Mouse (Mus musculus): Measurements from ENCODE around the gene Sdhb.

Gene Sdhb

GRCm38 (mm10) chr4:140960781-140961466 is at the start of gene Sdhb:
Sdhb (plus strand) TSS chr4:140961203.
- DNase-seq (ENCODE audit: low spot score), result peak; percentile 99

- no peak for DNase-seq (ENCODE audit: low spot score)
Observed at GRCm38 (mm10) chr4:140911416-140911815, 49.6 kb upstream of the Sdhb start.

GRCm38 (mm10) chr4:140912271-140912833 is 48.7 kb upstream of the Sdhb start:
- DNase-seq (ENCODE audit: low spot score), result no peak

GRCm38 (mm10) chr4:140913565-140913964 is 47.4 kb upstream of the Sdhb start:
- DNase-seq (ENCODE audit: low spot score), result no peak

DNA sequence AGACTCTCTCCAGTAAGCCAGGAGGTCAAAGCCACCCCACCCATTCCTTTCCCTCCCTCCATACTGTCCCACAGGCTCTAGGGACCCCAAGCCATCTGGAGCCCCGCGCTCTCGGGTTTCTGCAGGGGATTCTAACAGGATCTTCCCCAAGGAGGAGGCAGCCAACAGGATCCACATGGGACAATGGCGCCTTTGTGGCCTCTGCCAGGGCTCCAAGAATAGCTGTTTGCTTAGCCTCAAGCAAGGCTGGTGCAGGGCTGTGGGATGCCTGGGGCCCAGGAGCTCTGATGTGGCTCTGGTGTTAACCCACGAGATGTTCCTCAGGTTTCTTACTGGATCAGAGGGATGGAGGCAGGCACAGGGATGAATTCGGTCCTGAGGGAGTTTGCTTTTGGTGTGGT is 46.3 kb upstream of the Sdhb start:
- no peak for DNase-seq (ENCODE audit: low spot score)

GRCm38 (mm10) chr4:140915235-140915634 is 45.8 kb upstream of the Sdhb start:
- no peak for DNase-seq (ENCODE audit: low spot score)

DNA sequence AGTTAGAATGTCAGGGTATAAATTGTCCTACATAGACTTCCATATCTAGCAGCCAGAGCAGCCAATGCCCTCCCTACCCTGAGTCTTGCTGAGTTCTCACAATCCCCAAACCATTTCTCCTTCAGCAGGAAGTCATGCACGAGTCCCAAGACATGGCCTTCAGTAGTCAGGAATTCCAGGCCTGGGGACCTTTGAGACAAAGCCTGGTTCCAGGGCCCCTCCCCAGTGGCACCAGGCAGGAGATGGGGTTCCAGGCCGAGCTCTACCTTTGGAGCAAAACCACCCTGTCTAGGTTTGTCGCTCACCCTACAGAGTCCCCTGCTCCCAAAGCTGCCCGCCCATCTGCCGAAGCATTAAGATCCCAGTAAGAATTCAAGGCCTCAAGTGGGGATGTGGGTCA is 44.7 kb upstream of the Sdhb start:
- DNase-seq (ENCODE audit: low spot score), result no peak

DNA sequence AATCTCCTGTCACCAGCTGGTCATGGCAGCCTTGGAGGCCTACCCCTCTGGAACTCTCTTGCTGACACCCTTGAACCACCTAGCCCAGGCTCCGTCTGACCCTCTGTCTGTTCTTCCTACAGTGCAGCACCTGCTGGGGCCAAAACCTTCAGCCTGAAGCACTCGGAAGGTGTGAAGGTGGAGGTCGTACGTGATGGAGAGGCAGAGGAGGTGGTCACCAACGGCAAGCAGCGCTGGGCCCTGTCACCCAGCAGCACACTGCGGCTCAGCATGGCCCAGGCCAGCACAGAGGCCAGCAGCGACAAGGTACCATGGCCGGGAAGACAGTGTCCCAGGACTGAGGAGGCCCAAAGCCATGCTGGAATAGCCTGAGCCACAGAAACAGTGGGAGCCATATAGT is 43.6 kb upstream of the Sdhb start:
- DNase-seq (ENCODE audit: low spot score), result no peak

GRCm38 (mm10) chr4:140919974-140920836 is 40.8 kb upstream of the Sdhb start:
- no peak for DNase-seq (ENCODE audit: low spot score)

DNA sequence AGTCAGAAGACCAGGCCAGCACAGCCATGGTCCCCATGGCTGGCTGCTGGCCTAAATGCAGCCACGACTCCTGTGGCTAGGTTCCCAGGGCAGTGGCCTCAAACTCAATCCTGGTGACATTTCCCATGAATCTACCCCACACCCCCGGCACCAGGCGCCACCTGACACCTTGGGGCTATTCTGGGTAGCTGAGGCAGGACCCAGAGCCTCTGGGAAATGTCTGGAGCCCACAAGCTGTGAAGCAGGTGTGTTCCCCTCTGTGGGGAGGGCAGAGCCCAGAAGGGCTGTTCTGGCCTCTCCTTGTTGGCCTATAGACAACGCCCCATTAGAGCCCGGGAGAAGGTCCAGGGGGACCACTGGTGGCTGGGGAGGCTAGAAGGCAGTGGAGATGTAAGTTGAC is 38.5 kb upstream of the Sdhb start:
- DNase-seq (ENCODE audit: low spot score), result no peak

DNA sequence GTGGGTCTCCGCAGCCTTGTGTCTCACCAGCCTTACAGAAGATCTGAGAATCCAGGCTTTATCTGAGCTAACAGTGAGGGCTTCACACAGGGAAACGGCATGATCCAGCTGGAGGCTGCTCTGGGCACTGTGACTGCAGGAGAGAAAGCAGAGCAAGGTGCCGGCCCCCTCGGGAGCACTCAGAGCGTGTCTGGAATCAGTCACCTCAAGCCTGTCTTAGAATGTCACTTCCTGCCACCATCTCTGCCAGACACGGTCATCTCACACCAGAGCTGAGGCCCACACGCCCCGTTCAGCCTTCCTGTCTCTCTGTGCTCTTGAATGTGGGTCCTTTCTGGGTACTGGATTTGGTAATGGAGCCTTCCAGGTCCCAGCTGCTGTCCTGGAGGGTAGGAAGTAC is 35.4 kb upstream of the Sdhb start:
- DNase-seq (ENCODE audit: low spot score), result no peak

DNA sequence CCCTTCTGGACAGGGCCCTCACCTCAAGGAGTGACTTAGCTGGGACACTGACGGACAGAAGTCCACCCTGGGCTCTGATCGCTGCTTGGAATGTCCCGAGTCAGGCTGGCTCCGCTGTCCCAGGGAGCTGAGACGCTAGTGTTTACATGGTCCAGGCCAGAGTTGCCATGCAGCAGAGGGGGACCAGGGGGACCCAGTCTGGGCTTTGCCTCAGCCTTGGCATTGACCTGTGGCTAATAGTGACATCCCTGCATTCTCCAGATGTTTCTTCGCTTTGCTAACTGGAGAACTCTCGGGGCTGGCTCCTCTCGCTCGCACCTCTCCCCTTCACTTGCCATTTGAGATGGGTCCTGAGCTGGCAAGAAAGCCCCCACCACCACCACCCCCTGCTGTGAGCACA is 32.7 kb upstream of the Sdhb start:
- DNase-seq (ENCODE audit: low spot score), result no peak

DNA sequence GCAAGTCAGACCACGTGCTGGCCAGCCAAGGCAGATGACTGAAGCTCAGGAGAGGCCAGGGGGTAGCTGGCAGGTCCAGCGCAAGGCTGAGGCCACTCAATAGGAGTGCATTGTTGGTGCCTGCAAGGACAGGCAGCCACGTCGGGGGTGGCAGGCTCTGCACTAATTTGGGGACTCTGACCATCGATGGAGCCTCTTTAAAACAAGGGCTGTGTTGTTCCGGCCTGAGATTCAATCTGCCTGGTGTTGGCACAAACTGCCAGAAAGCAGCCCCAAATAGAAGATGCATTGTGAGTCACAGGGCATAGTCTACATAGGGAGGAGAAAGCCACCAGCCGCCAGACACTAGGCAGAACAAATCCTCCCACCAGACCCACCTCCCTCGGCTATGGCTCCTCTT is 31.3 kb upstream of the Sdhb start:
- DNase-seq (ENCODE audit: low spot score), result peak; percentile 82

DNA sequence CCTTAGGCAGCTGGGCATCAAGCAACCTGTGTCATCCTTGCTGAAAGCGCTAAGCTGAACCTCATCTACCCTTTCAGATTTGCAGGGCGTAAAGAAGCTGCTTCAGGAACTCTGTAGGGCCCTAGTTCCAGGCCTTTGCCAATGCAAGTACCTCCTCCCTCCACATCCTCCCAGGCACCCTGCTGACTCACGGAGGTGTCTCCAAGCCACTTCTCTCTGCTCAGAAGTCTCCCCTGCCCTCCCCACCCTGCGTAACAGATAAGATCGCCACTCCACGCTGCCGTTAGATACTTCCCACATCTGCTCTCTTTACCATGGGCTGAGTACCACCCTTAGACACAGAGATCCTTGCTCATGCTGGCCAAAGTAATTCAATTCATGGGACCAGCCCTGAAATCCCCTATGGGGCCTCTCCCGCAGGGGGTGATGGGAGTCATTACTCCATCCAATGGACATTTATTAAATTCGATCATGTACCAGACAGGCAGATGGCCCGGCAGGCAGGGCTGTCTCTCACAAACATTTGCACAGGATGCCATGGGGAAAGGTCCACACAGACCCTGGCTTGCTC is 30.0 kb upstream of the Sdhb start:
- no peak for DNase-seq (ENCODE audit: low spot score)

DNA sequence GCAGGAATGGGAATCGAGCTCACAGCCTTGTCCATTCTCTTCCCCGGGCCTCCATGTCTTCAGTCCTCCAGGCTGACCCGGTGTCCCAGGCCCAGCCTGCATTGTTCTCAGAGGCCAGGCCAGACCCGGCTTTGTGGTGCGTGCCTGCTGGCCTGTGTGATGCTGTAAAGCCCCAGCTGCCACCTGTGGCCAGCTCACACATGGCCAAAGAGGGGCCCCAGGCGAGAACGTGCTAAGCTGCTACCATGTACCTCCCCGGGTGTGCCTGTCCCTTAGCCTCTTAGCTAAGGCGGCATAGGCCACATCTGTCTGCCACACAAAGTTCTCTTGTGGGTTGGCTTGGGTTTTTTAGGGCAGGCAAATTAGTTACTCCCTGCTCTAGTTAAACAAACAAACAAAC is 25.4 kb upstream of the Sdhb start:
- DNase-seq (ENCODE audit: low spot score), result no peak

DNA sequence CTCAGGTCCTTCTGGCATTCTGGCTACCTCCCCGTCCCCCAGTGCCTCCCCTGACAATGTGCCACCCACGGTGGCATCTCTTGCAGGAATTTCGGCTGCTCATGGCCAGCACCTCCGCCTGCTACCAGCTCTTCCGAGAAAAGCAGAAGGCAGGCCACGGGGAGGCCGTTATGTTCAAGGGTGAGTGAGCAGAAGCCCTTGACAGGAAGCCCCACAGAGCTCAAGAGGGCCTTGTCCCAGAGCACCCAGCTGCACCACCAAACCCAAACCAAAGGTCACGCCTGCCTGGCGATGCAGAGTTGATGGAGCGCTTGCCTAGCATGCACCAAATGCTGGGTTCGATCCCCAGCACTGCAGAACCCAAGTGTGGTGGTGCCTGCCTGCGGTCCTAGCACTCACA is 16.6 kb upstream of the Sdhb start:
- DNase-seq (ENCODE audit: low spot score), result no peak

DNA sequence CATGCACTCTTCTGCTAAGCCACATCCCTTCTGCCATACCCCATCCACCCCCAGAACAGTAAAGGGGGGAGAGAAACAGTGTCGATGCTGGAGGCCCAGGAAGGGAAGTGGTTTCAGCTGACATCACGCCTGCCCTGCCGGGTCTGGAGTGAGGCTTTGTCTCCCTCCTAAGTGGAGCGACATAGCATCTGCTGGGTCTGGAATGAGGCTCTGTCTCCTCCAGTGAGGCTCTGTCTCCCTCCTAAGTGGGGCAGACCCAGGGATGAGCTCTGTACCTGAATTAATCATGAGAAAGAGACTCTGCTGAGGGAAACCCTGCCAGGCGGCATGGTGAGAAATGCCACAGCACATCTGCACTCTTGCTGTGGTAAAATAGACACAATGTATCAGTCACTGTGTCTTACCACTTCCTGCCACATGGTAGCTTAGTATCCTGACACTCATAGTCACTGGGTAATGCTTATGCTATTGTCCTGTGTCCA is 16.0 kb upstream of the Sdhb start:
- no peak for DNase-seq (ENCODE audit: low spot score)

DNA sequence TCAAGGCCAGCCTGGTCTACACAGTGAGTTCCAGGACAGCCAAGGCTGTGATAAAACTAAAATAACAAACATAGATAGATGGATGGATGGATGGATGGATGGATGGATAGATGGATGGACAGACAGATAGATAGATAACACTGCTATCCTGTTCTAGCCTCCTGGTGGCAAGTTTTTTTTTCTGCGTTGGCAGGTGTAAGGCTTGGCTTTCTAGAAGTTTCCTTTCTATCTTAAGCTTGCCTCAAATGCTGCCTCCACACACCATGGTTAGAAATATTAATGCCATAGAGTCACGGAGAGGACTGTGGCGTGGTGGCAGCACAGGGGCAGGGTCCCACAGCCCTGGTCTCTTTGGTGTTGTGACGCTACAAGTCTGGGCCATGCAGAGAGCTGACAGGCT is 15.4 kb upstream of the Sdhb start:
- DNase-seq (ENCODE audit: low spot score), result no peak

- DNase-seq (ENCODE audit: low spot score), result no peak
Observed at GRCm38 (mm10) chr4:140946048-140946447, 15.0 kb upstream of the Sdhb start.

DNA sequence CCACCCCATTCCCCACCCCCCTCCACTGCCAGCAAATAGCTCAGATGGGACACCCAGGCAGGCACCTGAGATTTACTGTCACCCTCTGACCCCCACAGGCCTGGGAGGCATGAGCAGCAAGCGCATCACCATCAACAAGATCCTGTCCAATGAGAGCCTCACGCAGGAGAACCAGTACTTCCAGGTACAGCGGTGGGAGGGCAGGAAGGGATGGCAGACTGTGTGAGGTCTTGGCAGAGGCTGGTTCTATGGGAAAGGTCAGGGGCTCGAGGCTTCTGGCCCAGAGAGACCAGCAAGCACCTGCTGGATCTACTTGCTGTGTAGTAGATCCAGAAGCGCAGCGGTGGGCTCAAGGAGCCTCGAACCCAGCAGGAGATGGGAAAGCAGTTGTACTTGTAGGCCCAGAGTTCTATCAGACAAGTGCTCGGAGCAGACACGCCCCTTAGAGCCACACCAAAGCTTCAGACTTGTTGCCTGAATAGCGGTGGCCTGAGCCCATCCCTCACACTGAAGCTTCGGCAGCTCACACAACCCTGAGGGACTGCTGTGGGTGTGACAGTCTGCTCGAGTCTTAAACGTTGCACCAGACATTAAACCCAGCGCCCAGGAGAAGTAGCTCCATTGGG is 14.3 kb upstream of the Sdhb start:
- DNase-seq (ENCODE audit: low spot score), result no peak

DNA sequence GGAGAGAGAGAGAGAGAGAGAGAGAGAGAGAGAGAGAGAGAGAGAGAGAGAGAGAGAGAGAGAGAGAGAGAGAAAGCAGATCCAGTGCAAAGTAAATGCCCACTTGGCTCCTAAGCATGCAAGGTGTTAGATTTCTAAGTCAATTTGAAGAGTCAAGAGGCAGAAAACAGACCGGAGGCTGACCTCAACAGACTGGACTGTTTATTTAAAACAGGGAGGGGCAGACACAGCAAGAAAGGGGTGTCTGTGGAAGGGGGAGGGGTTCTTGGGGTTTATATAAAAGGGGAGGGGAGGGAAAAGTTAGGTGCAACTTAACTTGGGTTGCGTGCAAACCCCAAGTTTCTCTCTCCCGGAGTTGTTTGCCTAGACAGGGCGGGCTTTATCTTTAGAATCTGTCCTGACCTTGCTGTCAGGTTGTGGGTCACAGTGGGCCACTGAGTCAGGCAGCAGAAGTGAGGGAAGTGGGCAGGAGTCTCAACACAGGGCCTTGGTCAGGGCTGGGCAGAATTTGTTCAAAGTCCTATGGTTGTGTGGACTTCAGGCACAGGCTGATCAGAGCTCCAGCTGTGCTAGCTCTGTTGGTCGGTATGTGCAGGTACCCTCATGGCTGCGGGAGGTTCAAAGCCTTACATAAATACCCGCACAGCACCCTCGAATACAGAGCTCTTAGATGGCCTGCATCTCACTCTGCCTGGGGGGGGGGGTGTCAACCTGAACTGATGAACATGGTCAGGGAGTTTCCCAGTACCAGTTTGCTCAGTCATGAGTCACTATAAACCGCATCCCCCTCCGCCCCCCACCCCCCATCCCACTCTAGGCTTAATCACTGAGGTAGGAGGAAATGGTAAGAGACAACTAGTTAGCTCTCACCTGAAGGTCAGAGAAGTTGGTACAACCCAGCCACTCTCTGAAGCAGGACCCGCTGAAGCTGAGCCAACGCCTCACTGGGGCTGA is 13.2 kb upstream of the Sdhb start:
- no peak for DNase-seq (ENCODE audit: low spot score)
